Mouse (Mus musculus) spleen, postnatal 10 days (tissue): ENCODE measurements at regions not wholly inside any gene's neighbourhood (a gene's known extent, or its start where the extent isn't known, plus 50 kb on each side); places are given as distances from the start of the nearest gene placed in this dataset.
"Not testable (repeated sequence)": the region's sequence is repeated elsewhere in the genome, so short reads cannot be mapped to it uniquely, and the experiment has no call there.

Experiments
- DNase-seq, 2 experiments: peaks; one replicate each; pipeline ENCODE4 v3.0.0; 2021 to 2022; ENCODE audit warnings: low spot score in 2 of 2

DNA sequence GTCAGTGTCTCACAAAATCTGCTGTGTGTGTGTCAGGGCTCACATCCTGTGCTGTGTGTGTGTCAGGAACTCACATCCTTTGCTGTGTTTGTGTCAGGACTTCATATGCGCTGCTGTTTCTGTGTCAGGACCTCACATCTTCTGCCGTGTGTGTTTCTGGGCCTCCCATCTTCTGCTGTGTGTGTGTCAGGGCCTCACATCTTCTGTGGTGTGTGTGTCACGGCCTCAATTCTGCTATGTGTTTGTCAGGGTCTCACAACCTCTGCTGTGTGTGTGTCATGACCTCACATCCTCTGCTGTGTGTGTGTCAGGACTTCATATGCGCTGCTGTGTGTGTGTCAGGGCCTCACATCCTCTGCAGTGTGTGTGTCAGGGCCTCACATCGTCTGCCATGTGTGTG, 137.5 kb downstream of the Asmt start:
- DNase-seq = not testable (repeated sequence)

DNA sequence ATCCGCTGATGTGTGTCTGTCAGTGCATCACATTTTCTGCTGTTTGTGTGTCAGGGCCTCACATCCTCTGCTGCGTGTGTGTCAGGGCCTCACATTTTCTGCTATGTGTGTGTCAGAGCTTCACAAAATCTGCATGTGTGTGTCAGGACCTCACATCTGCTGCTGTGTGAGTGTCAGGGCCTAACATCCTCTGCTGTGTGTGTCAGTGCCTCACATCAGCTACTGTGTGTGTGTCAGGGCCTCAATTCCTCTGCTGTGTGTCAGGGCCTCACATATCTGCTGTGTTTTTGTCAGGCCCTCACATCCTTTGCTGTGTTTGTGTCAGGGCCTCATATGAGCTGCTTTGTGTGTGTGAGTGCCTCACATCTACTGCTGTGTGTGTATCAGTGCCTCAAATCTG, 142.9 kb downstream of the Asmt start:
- DNase-seq = no peak

DNA sequence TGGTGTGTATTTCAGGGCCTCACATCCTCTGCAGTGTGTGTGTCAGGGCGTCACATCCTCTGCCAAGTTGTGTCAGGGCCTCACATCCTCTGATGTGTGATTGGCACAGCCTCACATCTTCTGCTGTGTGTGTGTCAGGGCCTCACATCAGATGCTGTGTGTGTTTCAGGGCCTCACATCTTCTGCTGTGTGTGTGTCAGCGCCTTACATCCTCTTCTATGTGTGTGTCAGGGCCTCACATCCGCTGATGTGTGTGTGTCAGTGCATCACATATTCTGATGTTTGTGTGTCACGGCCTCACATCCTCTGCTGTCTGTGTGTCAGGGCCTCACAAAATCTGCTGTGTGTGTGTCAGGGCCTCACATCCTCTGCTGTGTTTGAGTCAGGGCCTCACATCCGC, 168.7 kb downstream of the Asmt start:
- not testable (repeated sequence) for DNase-seq

DNA sequence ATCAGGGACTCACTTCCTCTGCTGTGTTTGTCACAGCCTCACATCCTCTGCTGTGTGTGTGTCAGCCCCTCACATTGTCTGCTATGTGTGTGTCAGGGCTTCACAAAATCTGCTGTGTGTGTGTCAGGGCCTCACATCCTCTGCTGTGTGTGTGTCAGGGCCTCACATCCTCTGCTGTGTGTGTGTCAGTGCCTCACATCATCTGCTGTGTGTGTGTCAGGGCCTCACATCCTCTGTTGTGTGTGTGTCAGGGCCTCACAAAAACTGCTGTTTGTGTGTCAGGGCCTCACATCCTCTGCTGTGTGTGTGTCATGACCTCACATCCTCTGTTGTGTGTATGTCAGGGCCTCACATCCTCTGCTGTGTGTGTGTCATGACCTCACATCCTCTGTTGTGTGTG, 169.1 kb downstream of the Asmt start:
- DNase-seq = not testable (repeated sequence)

DNA sequence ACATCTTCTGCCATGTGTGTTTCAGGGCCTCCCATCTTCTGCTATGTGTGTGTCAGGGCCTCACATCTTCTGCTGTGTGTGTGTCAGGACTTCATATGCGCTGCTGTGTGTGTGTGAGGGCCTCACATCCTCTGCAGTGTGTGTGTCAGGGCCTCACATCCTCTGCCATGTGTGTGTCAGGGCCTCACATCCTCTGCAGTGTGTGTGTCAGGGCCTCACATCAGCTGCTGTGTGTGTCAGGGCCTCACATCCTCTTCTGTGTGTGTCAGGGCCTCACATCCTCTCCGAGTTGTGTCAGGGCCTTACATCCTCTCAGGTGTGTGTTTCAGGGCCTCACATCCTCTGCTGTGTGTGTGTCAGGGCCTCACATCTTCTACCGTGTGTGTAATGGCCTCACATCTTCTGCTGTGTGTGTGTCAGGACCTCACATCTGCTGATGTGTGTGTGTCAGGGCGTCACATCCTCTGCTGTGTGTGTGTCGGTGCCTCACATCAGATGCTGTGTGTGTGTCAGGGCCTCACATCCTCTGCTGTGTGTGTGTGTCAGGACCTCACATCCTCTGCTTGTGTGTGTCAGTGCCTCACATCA, 170.5 kb downstream of the Asmt start:
- not testable (repeated sequence) for DNase-seq

DNA sequence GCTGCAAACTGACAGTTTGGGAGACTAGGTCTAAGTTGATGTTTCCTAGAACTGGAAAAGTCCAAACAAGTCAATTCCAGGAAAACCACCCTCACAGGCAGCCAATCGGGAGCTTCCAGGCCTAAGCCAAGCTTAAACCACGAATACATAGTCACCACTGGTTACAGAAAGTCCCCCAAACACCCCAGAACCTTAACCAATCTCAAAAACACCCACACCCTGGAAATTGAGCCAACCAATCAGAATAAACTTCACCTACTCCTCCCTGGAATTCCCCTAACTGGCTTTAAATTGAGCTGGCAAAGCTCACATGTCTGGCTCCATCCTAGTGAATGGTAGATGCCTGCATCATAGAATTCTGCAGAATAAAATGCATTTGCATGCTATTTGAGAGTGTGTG, 204.2 kb downstream of the Asmt start:
- DNase-seq = not testable (repeated sequence)

DNA sequence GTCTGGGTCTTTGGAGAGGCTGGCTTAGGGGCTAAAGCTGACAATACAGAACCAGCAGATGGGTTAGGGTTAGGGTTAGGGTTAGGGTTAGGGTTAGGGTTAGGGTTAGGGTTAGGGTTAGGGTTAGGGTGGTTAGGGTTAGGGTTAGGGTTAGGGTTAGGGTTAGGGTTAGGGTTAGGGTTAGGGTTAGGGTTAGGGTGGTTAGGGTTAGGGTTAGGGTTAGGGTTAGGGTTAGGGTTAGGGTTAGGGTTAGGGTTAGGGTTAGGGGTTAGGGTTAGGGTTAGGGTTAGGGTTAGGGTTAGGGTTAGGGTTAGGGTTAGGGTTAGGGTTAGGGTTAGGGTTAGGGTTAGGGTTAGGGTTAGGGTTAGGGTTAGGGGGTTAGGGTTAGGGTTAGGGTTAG, 208.4 kb downstream of the Asmt start:
- peak; percentile 5 to 58 for DNase-seq
